Mouse (Mus musculus) brain, embryonic 18.5 days (tissue): ENCODE measurements at regions not wholly inside any gene's neighbourhood (a gene's known extent, or its start where the extent isn't known, plus 50 kb on each side); places are given as distances from the start of the nearest gene placed in this dataset.

Experiments
- DNase-seq: peaks from one replicate; pipeline ENCODE4 v3.0.0-alpha.2; 2012; ENCODE audit warnings: low read depth, low spot score

GRCm38 (mm10) chr10:117462921-117463320, 83.1 kb upstream of the Cpsf6 start:
- DNase-seq: no peak

GRCm38 (mm10) chr10:117461791-117462516, 82.1 kb upstream of the Cpsf6 start:
- DNase-seq: no peak

GRCm38 (mm10) chr10:117461261-117461660, 81.4 kb upstream of the Cpsf6 start:
- no peak for DNase-seq

- no peak for DNase-seq
Measured at GRCm38 (mm10) chr10:117460366-117460730, 80.5 kb upstream of the Cpsf6 start.

GRCm38 (mm10) chr10:117459651-117460365, 80.0 kb upstream of the Cpsf6 start:
- DNase-seq: no peak

- no peak for DNase-seq
Measured at GRCm38 (mm10) chr10:117459041-117459475, 79.2 kb upstream of the Cpsf6 start.

- DNase-seq: no peak
Measured at GRCm38 (mm10) chr10:117458271-117459040, 78.6 kb upstream of the Cpsf6 start.

- no peak for DNase-seq
Measured at GRCm38 (mm10) chr10:117457701-117457950, 77.8 kb upstream of the Cpsf6 start.

GRCm38 (mm10) chr10:117456904-117457700, 77.3 kb upstream of the Cpsf6 start:
- no peak for DNase-seq

- no peak for DNase-seq
Measured at GRCm38 (mm10) chr10:117456427-117456826, 76.6 kb upstream of the Cpsf6 start.

GRCm38 (mm10) chr10:117455595-117456302, 75.9 kb upstream of the Cpsf6 start:
- no peak for DNase-seq

- no peak for DNase-seq
Measured at GRCm38 (mm10) chr10:117454711-117455591, 75.1 kb upstream of the Cpsf6 start.

GRCm38 (mm10) chr10:117454171-117454500, 74.3 kb upstream of the Cpsf6 start:
- no peak for DNase-seq

- no peak for DNase-seq
Measured at GRCm38 (mm10) chr10:117453406-117454170, 73.8 kb upstream of the Cpsf6 start.

GRCm38 (mm10) chr10:117452190-117452950, 72.6 kb upstream of the Cpsf6 start:
- DNase-seq: no peak

- no peak for DNase-seq
Measured at GRCm38 (mm10) chr10:117451396-117452185, 71.8 kb upstream of the Cpsf6 start.

- DNase-seq: no peak
Measured at GRCm38 (mm10) chr10:117450631-117451030, 70.8 kb upstream of the Cpsf6 start.

GRCm38 (mm10) chr10:117450240-117450569, 70.4 kb upstream of the Cpsf6 start:
- DNase-seq: no peak
